Mouse (Mus musculus) lung, postnatal 0 days (tissue): Measurements from ENCODE around the gene Glt8d2.

ENCODE experiments used
- CTCF ChIP-seq: IDR thresholded peaks from 2 replicates; pipeline ENCODE4 v1.5.1; 2016; ENCODE audit warnings: antibody characterized with exemption, mild to moderate bottlenecking
- EP300 ChIP-seq: IDR thresholded peaks from 2 replicates; pipeline ENCODE4 v1.6.1; 2016; ENCODE audit warnings: antibody characterized with exemption, mild to moderate bottlenecking, control low read depth

DNA sequence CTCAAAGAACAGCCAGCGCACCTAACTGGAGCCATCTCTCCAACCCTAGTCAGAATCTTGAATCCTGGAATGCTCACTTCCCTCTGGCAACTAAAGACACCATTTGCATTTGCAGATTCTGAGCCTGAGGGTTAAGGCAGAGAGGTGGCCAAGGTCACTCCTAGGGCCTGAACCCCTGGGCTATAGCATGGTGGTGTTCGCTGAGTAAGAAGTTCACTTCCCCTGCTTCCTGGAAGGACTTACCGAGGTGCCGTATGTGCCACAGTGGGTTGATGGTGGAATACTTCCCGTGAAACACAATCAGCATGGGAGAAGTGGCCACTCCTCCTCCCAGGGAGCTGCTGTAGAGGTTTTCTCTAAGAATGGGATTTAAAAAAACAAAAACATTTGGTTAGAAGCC is 37.8 kb downstream of the Glt8d2 start:
- TF ChIP-seq CTCF, result no peak
- no peak for TF ChIP-seq EP300
